Mouse (Mus musculus): ENCODE results near the gene Dusp6.

GRCm38 (mm10) chr10:99279067-99279880 is 16.2 kb downstream of the Dusp6 start:
- TF ChIP-seq FOSL1 (IDR thresholded peaks at IDR 0.05; ENCODE audit: insufficient read depth, low read length, poor library complexity, severe bottlenecking) = no peak
- TF ChIP-seq CTCF (IDR thresholded peaks at IDR 0.05; ENCODE audit: control insufficient read depth, insufficient read depth, insufficient read length) = no peak
